Mouse (Mus musculus) spleen, adult 12 weeks (tissue): ENCODE results near the gene Csnk1g1.
A peak's percentile ranks its signal among the peaks of the same experiment; 100 is the strongest.

Source experiments
- DNase-seq: peaks from one replicate; pipeline ENCODE4 v3.0.0; 2022; ENCODE audit warnings: low spot score

The Csnk1g1 gene

DNA sequence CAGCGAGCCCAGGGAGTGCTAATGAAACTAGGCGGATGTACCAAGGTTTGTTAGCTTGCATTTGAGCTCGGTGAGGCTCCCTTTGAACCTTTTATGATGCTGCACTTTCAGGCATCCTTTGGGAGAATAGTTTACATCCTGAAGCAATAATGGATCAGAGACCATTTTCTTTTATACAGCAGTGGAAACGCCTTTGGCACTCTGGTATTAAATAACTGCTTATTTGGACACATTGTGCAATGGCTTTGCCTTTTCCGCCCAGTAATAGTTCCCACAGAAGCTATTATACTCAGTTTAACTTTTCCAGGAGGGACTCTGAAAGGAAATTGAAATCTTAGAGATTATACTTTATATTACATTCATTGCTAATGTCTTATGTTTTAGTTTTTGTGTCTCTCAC, 90.2 kb downstream of the Csnk1g1 start:
- no peak for DNase-seq

DNA sequence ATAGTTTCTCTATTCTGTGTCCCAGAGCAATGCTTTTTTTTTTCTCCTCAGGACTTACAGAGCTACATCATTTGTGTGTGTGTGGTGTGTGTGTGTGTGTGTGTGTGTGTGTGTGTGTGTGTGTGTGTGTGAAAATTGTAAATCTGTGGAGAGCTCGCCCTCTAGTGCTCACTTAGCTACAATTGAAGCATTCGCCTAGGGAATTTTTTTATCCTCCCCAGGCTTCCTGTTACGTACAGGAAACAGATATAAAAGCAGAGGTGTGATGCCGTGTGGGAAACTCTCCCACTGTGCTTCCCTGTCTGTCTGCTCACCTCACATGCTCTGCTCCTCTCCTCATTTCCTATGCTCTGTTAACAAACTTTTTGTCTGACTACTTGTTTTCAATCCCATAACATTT, 95.7 kb downstream of the Csnk1g1 start:
- DNase-seq, result no peak

GRCm38 (mm10) chr9:66007603-66008202, 99.0 kb downstream of the Csnk1g1 start:
- no peak for DNase-seq

- no peak for DNase-seq
These were observed 111.9 kb downstream of the Csnk1g1 start for GRCm38 (mm10) chr9:66020601-66021000.

- no peak for DNase-seq
These were observed 129.4 kb downstream of the Csnk1g1 start for GRCm38 (mm10) chr9:66038082-66038481.

DNA sequence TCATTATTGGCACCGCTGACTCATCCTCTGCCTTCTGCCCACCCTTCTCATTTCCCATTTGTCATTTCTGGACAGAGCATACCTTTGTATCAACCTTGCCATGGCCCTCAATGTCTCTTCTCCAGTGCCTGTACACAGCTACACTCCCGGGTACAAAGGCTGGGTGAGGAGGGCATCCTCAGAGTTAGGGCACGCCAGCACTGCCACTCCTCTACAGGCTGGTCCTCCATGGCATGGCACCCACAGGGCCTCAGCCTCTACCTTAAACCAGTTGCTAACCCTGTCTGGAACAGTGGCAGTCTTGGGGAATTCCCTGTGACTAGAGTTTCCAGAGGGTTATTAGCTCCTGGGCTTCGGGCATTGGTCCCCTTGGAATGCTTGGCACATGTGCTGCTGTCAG, 129.9 kb downstream of the Csnk1g1 start:
- DNase-seq, result no peak

DNA sequence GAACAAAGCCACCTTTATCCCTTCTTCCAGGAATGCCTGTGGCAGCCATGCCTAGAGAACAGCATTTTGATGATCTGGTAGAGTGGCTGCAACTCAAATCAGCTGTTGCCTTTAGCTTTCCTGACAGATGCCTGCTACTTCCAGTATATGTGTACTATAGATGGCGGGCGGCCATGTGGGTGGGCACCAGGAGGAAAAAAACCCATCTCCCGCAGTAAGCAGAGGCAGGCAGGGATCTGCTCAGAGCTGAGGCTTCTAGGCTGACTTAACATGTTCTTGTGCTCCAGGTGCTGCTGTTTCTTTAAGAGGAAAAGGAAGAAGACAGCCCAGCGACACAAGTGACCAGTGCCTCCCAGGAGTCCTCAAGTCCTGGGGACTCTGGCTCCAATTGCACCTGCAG, 130.6 kb downstream of the Csnk1g1 start:
- DNase-seq, result no peak

- DNase-seq, result no peak
These were observed 132.1 kb downstream of the Csnk1g1 start for GRCm38 (mm10) chr9:66040801-66041200.

DNA sequence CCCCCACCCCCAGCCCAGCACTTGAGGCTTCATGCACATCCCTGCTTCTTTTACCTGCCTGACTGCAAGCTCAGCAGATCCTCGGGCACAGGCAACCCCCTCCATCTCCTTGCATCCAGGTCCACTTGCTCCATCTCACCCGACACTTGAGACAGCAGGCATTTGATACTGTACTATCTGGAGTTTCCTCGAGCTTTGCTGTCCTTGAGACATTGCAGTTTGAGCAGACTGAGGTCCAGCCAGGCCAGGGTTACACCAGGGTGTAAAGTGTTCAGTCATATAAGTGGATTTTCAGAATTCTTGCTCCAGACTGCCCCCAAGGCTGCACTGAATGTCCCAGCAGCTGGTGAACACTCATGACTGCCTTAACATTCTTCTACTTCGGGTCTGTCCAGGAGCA, 133.6 kb downstream of the Csnk1g1 start:
- DNase-seq, result no peak

GRCm38 (mm10) chr9:66043241-66043640, 134.5 kb downstream of the Csnk1g1 start:
- no peak for DNase-seq

DNA sequence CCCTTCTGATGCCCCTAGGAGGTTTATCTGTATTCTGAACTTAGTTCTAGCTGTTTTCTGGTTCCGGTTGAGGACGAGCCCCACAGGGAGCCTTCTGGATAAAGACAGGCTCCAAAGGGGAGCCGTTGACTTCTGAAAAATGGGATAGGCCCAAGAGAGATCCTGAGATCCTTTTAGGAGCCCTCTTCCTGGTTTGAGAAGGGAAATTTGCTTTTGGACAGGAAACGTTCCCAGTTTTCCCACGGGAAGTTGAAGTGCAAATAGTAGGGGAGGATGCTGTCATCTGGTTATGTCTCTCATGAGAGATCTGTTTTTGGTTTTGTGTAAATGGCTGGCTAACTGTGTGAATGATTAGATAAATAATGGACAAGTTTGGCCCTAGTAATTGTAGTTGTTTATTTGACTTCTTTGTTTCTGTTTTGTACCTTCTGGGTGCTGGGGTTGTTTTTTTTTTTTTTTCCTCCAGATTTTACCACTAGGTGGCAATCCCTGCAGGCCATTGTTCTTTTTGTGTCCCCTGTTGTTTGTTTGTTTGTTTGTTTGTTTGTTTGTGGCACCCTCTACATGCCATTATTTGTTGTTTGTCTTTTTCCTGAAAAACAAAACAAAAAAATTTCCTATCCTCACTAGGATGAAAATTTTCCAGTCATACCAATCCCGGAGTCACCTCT, 141.3 kb downstream of the Csnk1g1 start:
- DNase-seq, result no peak

GRCm38 (mm10) chr9:66051493-66051892, 142.8 kb downstream of the Csnk1g1 start:
- DNase-seq, result no peak

- no peak for DNase-seq
These were observed 144.0 kb downstream of the Csnk1g1 start for GRCm38 (mm10) chr9:66052731-66053130.

- no peak for DNase-seq
These were observed 144.9 kb downstream of the Csnk1g1 start for GRCm38 (mm10) chr9:66053620-66054019.

DNA sequence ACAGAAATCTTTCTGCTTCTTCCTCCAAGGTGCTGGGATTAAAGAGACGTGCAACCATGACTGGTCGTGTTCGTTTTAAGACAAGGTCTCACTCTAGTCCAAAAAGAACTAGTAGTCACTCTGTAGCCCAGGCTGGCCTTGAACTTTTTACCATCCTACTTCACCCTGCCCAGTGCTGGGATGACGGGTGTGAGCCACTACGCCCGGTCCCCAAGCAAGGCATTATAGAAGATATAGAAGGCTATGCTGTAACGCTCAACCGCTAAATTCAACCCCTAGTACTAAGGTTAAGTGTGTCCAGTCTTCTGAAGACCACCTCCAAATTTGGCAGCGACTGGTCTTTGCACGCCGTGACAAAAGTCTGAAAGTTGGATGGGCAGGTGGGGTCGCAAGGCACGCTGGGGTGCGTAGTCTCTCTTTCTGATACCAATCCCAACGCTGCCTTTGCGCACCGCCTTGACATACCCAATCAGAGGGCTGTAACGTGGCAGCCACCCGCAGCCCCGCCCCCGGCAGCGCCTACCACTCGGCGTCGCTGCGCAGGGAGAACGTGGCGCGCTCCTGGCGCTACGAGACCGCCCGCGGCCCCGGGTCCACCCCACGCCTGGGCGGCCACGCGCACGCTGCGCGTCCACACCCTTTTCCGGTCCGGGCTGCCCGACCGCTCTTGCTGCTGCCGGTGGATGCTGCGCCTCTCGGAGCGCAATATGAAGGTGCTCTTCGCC, 151.0 kb downstream of the Csnk1g1 start, which contains the start of gene Ppib:
Ppib (plus strand) TSS at position 640 of the 725 bp plus-strand sequence.
- DNase-seq, result peak; percentile 97

DNA sequence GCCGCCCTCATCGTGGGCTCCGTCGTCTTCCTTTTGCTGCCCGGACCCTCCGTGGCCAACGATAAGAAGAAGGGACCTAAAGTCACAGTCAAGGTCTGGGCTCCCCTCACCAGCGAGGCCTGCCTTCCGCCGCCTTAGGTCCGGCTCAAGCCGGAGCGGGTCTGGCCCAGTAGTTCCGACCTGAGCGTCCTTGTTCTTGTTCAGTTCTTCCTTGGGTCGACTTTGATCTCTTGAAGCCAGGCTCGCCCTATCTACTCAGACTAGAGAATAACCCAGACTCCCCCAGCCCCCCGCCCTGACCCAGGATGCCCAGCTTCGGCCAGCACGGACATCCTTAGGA, 151.6 kb downstream of the Csnk1g1 start:
- DNase-seq, result no peak

GRCm38 (mm10) chr9:66060986-66061385, 152.3 kb downstream of the Csnk1g1 start:
- DNase-seq, result no peak

GRCm38 (mm10) chr9:66061656-66062055, 152.9 kb downstream of the Csnk1g1 start:
- DNase-seq, result no peak

DNA sequence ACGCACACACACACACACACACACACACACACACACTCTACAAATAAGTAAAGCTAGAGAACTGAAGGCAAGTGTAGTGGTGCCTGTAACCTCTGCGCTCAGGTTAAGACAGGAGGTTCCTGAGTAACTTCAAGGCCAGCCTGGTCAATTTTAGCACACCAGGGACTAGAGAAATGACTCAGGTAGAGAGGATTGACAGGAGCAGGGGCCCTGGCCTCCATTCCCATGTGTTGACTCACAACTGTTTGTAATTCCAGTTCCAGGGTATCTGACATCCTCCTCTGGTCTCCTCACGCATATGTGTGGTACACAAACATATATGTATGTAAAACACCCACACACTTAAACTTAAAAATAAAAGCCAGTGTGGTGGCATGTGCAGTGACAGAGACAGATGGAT, 154.7 kb downstream of the Csnk1g1 start:
- DNase-seq, result no peak

DNA sequence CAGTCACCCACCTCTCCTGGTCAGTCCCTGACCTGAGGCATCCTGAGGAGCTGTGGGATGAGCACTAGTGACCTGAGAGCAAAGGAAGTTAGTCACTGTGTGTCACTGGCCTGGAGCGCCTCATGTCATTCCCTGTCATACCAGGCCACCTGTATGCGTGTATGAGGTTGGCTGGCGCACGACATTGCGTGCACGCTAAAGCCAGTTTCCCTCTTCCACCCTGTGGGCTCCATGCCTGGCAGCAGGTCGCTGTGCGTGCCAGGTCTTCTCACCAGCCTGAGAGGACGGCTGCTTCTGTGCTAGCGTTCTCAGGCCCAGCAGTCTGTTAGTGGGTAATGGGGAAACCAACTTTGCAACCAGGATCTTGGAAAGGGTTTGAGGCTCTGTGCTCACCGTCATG, 155.6 kb downstream of the Csnk1g1 start:
- no peak for DNase-seq

DNA sequence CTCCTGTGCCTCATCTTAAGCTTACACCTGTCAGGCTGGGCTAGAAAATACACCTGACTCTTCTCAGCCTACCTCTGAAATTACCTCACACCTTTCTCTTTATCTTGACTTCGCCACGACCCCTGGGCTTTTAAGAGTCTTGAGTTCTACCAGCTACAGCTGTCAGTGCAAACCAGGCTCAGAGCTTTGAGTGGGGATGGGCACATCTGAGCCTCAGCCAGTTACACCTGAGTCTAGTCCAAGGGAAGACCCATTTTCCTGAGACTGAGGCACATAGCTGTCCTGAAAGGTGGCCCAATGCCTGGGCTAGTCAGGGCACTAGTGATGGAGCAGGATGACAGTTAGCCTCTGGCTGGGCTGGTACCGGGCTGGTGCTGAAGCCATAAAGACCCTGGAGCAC, 158.1 kb downstream of the Csnk1g1 start:
- no peak for DNase-seq

- DNase-seq, result peak; percentile 35
These were observed 158.8 kb downstream of the Csnk1g1 start for GRCm38 (mm10) chr9:66067542-66067941.

DNA sequence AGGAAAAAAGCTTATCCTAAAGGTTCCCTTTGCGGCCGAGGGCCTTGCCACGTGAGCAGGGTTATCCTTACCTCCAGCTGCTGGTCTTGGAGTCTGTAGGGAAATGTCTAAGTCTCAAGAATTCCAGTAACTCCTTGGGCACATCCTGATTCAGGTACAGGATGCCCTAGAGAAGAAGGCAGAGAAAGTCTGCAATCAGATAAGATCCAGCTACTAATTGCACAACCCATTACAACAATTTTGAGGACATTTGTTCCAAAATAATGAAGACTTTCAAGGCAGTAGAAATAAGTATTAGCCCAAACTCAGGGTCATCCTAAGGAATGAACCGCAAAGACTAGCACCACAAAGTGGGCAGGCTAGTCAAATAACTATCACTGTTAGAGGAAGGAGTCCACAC, 159.3 kb downstream of the Csnk1g1 start:
- no peak for DNase-seq
